Mouse (Mus musculus) gastrocnemius, adult 8-10 months (tissue): ENCODE measurements around the gene Eif2ak2. TPM values are rescaled to one million over a fixed set of nuclear protein-coding genes. Genes with fewer than 3 reads are reported as not detected.

Source experiments
- DNase-seq, 2 experiments: peaks; one replicate each; pipeline ENCODE4 v3.0.0; 2022; ENCODE audit warnings: low spot score in 2 of 2
- total RNA-seq, 4 experiments: library from RNA; stranded (reverse); gene quantifications; 2 replicates each; pipeline ENCODE4 v1.2.4; 2022

Eif2ak2 gene
- total RNA-seq = 1 to 10 TPM; 2.7 to 3.8 (median 3.3) TPM

GRCm38 (mm10) chr17:78882401-78883112 is at the start of gene Eif2ak2:
Eif2ak2 (minus strand) TSS chr17:78882573.
- DNase-seq = peak; percentile 68 to 70

DNA sequence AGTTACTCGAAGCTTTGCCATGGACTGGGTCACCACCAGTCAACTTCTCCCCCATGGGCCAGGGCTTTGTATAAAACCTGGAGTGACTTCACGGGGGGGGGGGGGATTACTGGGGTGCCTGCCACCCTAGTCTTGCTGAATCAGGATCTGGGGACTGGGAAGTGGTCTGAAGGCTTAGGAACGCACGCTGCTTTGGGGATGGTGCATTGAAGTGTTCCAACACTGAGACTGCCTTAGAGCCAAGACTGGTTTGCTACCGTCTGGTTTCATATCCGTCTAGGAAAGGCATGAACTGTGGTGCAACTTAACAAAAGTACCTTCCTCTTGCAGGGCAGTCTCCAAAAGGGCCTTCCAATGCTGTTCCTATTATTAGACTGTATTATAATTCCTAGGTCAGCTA is 35.3 kb upstream of the Eif2ak2 start:
- no peak for DNase-seq

- no peak for DNase-seq
Observed at GRCm38 (mm10) chr17:78916899-78917298, 34.5 kb upstream of the Eif2ak2 start.

GRCm38 (mm10) chr17:78916369-78916813 is 34.0 kb upstream of the Eif2ak2 start, which contains the start of gene Cebpzos:
Cebpzos (plus strand) TSS chr17:78916500.
- peak; percentile 69 to 74 for DNase-seq

GRCm38 (mm10) chr17:78915772-78916171 is 33.4 kb upstream of the Eif2ak2 start:
- DNase-seq = no peak

DNA sequence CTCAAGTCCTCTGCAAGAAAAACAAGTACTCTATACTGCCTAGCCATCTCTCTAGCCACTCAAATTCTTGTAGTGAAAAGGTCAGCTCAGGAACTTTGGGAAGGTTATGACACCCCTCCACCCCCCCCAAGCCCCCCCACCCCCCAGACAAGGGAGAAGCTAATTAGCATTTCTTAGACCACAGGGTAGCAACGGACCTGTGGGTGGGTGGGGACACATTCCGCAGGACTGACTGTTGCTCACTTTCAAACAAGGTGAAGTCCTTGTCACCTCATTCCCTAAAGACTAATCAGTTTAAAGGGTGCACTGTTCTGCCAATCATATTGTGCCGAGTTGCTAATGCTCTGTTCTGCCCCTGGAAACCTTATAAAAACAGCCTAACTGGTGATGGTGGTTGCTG is 31.5 kb upstream of the Eif2ak2 start:
- no peak for DNase-seq

DNA sequence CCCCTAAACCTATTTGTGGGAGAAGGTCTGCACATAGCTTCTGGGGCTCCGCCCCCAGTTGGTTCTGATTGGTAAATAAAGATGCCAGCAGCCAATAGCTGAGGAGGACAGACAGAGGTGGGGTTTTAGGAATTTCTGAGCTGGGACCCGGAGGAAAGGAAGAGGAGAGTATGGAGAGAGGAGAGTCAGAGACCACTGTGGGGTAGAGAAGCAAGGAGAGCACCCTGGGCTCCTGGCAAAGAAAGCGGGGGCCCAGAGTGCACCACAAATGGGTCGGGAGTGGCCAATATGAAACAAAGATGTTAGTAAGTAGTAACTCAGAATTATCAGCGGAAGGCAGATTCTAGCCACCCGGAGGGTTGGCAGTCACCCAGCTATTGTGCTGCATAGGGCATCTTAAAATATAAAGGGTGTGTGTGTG is 30.5 kb upstream of the Eif2ak2 start:
- no peak for DNase-seq

DNA sequence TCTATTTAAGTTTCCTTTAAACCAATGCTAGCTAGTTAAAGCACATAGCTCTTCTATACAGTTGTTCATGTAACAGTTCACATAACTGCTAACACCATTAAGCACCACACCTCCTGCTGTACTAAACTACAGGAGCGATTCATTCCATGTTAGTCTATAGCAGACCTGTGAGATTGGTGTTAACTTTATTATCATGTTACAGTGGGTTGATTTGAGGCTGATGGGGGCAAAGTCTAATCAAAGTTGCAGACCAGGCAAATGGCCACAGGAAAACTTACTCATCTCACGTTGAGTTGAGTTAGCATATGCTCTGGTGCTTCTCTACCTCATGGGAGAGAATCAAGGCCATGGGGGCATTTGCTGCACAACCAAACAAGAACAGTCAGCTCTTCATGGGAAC is 27.0 kb upstream of the Eif2ak2 start:
- DNase-seq = no peak

GRCm38 (mm10) chr17:78906892-78907291 is 24.5 kb upstream of the Eif2ak2 start, which contains the start of gene Sult6b1:
Sult6b1 (minus strand) TSS chr17:78906992.
- DNase-seq = no peak

GRCm38 (mm10) chr17:78903158-78903557 is 20.8 kb upstream of the Eif2ak2 start:
- DNase-seq = no peak

DNA sequence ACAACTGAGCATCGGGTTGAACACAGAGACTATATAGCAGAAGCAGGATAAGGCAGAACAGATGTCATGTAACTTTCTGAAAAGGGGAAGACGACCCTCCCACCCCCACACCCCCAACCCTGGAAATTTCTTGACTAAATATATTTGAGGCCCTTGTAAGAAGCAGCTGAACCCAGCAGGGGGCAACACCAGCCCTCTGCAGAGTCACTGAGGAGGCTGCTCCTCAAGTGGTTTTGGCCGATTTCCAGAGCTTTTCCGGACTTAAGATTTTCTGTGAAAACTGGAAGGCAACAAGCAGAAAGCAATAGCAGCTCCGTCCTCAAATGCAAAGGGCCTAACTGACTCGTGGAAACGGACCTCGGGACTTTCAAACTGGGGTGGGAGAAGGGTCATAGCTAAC is 13.0 kb upstream of the Eif2ak2 start:
- DNase-seq = no peak

- no peak for DNase-seq
Observed at GRCm38 (mm10) chr17:78894991-78895390, 12.6 kb upstream of the Eif2ak2 start.

DNA sequence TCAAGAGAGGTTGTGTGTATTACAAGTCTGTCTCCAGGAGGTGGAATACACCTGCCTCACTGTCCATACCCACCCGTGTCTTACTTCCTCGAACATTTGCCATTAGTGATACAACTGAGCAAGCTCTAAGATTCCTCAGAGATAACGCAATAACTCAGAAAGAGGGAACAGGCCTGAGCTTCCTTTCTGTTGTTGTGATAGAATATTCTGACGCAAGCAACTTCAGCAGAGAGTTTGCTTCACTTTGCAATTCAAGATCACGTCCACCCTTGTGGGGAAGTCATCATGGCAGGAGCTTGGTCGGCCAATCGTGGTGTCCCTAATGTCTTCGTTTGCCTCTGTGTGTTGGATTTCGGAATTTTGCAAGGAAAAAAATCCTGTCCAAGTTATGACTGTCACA is 8.6 kb upstream of the Eif2ak2 start:
- no peak for DNase-seq

DNA sequence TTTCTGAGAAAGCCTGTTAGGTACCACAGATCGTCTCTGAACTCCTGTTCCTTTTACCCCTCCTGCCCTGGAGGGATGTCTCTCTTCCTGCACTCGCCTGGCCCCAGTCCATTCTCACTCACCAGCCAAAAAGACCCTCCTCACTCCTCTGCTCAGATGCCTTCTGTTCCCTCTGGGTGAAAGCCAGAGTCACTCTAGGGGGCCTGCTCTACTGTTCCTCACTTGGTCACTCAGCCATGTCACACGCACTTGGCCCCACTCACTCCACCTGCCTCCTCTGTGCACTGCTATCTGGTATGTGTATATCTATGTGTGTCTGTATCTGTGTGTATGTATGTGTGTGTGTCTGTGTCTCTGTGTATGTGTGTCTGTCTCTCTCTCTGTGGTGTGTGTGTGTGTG is 6.8 kb upstream of the Eif2ak2 start:
- no peak for DNase-seq

- no peak for DNase-seq
Observed at GRCm38 (mm10) chr17:78888554-78888953, 6.2 kb upstream of the Eif2ak2 start.

DNA sequence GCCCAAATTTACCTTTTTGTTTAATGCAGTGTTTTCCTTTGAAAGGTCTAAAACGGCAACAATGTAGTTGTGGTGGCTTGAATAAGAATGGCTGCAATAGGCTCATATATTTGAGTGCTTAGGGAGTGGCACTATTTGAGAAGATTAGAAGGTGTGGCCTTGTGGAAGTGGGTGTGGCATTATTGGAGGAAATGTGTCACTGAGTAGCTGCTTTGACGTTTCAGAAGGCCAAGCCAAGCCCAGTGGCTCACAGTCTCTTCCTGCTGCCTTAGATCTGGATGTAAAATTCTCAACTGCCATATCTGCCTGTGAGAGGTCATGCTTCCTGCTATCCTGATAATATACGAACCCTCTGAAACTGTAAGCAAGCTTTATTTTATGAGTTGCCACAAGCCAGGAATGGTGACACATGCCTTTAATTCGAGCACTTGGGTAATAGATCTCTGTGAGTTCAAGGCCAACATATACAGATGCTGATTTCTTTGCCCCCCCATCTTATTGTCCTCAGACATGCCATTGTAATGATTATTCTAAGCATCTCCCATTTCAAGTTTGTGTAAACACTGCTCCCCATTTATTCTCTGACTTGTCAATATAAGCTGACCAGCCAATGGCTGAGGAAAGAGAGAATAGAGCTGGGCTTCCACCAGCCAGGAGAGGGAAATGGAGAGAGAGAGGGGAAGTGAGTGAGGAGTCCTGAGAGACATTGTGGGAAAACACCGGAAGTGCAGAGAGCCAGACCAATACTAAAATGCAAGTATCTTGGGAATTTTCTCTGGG is 3.1 kb upstream of the Eif2ak2 start:
- DNase-seq = no peak

- no peak for DNase-seq
Observed at GRCm38 (mm10) chr17:78883291-78883690, 918 bp upstream of the Eif2ak2 start.

- no peak for DNase-seq
Observed at GRCm38 (mm10) chr17:78881878-78882304, 482 bp downstream of the Eif2ak2 start.

DNA sequence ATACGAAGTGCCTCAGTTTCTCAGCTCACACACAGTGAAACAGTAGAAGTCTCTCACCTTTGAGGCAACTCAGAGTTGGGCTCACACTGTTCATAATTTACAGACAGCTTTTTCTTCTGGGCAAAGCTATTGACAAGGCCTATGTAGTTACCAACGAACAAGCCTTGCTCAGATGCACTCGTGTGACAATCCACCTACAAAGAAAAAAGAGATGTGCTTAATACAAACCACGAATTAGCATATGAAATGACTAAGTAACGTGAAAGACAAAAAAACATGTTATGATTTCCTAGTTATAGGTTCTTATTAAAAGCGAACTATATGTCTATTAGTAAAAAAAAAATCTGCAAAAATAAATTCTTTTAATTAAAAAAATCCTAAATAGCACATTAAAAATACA is 8.5 kb downstream of the Eif2ak2 start:
- DNase-seq = no peak

DNA sequence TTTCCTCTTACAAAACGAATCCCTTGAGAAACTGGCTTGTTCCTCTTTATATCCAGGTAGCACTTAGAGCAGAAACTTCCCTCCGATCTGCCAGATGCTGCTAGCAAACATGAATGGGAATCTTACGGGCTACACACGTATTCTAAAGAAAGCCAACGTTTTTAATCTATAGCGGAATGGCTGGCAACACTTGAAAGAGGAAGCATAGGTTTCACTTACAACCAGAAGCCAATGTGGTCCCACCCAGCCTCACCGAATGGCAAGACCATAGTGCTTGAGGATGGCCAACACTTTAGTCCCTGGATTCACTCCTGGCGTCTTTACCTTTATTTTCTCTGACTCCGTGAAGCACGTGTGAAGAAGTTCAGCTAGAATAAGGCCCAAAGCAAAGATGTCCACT is 26.1 kb downstream of the Eif2ak2 start:
- DNase-seq = no peak

DNA sequence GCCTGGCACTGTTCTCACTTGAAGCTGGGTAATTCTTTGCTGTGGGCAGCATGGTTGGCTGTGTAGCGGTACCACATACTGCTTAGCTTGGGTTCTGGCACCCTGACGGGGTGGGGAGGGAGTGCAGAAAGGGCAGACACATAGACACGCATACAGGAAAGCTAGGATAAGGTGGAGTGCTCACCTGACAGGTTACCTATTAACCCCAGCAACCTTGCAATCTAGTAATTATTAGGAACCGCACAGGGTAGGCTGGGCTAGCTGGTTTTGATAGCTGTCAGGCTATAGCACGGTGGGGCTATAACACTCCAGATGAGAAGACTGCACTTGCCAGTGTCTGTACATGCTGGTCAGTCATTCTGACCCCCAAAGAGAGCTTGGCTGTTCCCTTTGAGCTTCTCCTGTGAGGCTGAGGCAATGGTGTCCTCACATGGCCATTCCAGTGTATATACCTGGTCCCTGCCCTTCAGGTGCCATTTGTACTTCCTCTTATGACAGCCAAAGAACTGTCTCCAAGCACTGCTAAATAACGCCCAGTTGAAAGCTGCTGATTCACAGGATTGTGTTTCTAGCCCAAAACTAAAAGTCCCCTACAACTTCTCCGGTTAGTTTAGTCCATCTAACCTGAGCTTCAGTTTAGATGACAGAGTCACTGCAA is 40.0 kb downstream of the Eif2ak2 start:
- no peak for DNase-seq

- no peak for DNase-seq
Observed at GRCm38 (mm10) chr17:78836056-78836455, 46.3 kb downstream of the Eif2ak2 start.
